Mouse (Mus musculus) spleen, adult 2 months (tissue): ENCODE data around the gene Tmtc1.

ENCODE experiments used
- CTCF ChIP-seq: fragments of 200-500 bp; IDR thresholded peaks from 2 replicates; pipeline ENCODE4 v1.5.1; 2011; ENCODE audit warnings: mild to moderate bottlenecking, inconsistent platforms; ENCODE audit not compliant: insufficient read depth, insufficient read length, insufficient replicate concordance; ENCODE audit errors: extremely low read depth
- POLR2A ChIP-seq: fragments of 200-500 bp; IDR thresholded peaks from 2 replicates; pipeline ENCODE4 v1.6.1; 2011; ENCODE audit warnings: low read depth, low read length, inconsistent platforms

DNA sequence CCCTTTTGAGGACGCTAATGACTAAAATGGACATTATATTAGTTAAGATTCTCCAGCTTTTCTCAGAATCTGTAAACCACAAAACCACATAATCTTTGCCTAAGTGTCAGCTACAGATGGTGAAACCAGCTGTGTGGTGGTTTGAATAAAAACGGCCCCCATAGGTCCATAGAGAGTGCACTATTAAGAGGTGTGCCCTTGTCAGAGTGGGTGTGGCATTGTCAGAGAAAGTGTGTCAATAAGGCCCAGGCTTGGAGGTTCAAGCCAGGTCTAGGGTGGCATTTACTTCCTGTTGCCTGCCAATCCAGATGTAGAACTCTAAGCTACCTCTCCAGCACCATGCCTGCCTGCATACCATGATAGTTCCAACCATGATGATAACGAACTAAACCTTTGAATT is 99.2 kb downstream of the Tmtc1 start:
- TF ChIP-seq CTCF = no peak
- TF ChIP-seq POLR2A = no peak
